Mouse (Mus musculus): ENCODE measurements at regions not wholly inside any gene's neighbourhood (a gene's known extent, or its start where the extent isn't known, plus 50 kb on each side); places are given as distances from the start of the nearest gene placed in this dataset.

DNA sequence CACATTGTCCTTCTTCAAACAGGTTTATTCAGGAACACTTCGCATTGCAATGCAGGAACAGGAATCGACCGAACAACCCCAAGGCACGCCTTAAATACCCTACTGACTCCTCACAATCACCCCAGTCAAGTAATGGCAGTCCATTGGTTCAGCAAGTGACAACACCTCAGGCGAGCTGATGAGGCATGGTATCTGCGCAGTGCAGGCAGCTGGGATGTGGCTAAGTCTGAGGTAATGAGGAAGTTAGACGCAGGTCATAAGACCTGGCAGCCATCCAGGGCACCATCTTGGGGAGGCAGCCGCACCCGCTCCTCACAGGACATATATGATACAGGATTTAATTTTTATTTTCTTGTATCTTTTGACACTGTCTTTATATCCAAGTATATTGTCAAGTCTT lies 1251.6 kb downstream of the Basp1 start:
- DNase-seq (ENCODE audit: low spot score): no peak

DNA sequence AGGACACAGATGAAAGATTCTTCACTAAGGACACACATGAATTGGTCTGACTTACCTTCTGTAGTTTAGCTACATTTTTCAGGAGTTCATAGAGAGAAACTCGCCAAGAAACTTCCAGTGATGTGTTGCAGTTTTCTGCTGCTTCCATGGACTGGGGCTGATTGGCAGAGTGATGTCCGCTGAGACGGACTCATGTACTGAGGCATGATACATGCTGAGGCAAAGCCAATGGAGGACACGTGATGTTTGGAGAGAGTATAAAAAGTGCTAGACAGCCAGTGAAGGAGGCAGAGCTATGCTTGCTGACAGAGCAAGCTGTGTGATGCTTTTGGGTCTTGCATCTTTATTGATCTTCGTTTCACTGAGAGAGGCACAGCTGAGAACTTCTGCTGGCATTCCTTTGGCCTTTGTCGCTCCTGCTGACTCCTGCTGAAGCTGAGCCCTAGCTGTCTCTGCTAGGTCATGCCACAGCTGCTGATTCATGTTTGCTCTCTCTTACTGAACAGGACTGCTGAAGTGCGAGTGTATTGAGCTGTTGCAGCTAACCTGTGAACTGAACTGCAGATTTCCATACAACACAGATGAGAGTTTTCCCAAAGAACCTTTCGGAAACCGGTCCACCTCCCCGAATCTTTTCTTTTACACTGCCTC lies 1255.7 kb downstream of the Basp1 start:
- DNase-seq (ENCODE audit: low spot score): no peak

GRCm38 (mm10) chr15:24154291-24154690 lies 1259.3 kb downstream of the Basp1 start:
- no peak for DNase-seq (ENCODE audit: low spot score)

DNA sequence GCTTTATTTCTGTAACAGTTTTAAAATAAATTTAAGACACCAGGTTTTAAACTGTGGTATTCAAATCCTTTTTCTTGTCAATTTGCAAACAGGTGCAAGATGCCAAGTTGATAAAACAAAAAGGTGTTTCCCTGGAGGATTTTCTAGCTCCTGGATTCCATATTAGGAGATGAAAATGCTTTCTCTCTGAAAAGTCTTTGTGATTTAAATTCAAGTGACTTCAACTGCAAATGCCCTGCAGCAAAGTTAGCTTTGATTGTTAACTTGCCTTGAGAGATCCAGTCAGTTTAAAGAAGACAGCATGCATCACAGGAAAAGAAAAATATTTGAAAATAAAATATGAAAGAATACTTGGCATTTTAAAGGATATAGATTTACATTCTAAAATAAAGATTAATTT lies 1289.3 kb downstream of the Basp1 start:
- no peak for DNase-seq (ENCODE audit: low spot score)

DNA sequence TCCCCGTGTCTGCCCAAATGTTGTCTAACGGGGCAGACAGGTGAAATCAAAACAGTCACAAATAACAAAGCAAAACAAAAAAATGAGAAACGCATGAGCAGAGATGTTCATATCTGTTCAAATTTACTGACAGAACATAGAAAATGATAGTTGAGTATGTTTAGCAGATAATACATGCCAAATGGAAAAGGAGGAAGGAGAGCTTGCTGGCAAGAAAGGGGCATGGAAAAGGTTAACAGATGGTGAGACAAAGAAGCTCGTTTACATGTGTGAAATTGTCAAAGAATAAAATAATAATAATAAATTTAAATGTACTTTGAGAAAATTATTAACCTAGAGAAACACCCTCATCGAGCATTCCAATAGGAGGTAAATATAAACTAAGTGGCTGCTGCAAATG lies 1327.3 kb downstream of the Basp1 start:
- no peak for DNase-seq (ENCODE audit: low spot score)

DNA sequence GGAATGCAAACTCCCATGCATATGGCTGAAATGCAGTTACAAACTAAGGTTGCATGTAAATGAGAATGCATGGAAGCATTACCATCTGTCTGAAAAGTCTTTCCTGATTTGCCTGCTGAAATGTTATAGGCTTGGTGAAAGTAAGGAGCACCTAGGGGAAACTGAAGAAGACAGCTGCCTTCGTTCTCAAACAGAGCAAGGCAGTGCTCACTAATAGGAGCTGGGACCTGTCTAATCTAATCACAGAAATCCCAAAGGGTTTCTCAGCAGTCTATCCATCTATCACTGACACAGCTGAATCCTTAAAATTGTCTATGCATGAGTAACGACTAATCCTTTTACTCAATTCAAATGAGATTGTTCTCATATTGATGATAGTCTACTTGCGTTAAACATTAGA lies 1360.4 kb downstream of the Basp1 start:
- DNase-seq (ENCODE audit: low spot score): peak; percentile 10

GRCm38 (mm10) chr15:24040847-24041246 lies 1372.7 kb downstream of the Basp1 start:
- DNase-seq (ENCODE audit: low spot score): no peak

DNA sequence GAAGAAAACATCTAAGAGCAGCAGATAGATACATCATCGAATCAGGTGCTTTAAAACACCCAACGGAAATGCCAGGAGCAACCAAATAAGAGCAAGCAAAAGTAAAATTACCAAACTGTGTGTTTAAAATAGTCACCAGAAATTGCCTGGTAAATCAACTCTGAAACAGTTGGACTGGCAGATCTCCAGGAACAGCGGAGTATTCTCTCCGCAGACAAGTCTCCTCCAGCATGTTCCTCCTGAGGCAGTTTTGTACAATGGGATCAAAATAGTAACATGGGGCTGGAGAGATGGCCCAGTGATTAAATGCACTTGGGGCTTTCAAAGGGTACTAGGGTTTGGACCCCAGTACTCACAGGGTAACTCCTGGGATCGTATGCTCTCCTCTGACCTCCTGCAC lies 1374.4 kb downstream of the Basp1 start:
- no peak for DNase-seq (ENCODE audit: low spot score)

- no peak for DNase-seq (ENCODE audit: low spot score)
These were observed 1391.4 kb downstream of the Basp1 start for GRCm38 (mm10) chr15:24022137-24022536.

DNA sequence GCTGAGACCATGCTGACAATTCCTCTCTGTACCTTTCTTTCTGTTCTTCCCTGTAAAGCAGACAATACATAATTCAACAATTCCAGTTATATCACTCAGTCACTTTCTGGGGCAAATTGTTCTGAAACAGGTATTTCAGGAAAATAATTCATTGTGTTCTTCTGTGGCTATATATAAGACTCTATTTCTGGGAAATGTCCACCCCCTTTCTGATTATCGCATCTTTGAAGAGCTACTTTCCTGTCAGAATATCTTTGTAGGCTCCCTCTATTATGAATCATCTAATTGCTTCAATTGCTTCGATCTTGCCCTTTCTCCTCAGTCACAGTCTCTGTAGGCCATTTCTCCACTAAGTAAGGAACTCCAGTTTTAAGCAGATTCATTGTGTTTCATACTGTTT lies 1408.9 kb downstream of the Basp1 start:
- no peak for DNase-seq (ENCODE audit: low spot score)

DNA sequence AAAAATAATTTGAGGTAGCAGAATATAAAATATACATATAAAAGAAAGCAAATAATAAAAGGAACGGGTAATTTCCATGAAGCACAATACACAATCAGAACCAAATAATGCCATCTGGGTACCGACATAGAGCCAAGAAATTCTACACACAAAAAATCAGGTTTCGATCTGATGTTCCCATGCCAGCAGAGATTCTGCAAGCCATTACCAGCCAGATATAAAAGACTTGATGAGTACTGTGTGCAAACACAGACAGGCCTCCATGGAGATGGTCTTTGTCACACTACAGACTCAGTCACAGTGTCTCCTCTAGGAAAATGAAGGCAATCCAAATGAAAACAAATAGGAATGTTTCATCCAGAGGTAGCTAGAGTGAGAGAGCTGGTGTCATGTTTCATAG lies 1430.7 kb downstream of the Cdh18 start:
- no peak for DNase-seq (ENCODE audit: low spot score)

All from MN1 (cell line).